In the genomic region with DNA sequence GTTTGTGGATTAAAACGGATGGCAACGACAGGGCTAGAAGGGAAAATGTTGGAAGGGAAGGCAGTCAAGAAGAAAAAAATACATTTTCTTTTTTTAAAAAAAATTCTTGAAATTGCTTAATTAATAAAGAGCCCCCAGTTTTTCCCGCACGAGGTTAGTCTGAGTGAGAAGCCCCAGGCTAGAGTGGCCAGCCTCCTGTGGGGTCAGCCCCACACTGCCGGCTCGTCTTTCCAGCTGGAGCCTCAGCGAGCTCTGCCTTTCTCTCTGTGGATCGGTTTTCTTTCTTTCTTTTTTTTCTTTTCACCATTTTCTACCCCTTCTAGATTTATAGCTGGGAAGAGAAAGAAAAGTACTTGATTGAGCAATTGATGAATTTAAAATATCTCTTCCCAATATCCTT, we compare ENCODE assay signal across 9 mouse cellular contexts. TPM values are rescaled to one million over a fixed set of nuclear protein-coding genes. Genes with fewer than 3 reads are reported as not detected.
A peak's percentile ranks its signal among the peaks of the same experiment; 100 is the strongest.
DNase-seq lines count a peak whose midpoint lies in the region; ATAC-seq lines count a peak whose summit lies in the region.
"Had no signal": no experiment of that assay in that cellular context is flagged by ENCODE, and none has a peak within 500 bp of the region (broad histone marks: within the 10 kb centered on the region; RNA-seq: fewer than 3 reads in every experiment).

No protein-coding gene starts in this region.

- no peaks in the 10 kb centered on the region for H3K27me3 ChIP-seq in kidney, embryonic 15.5 days
- H3K27me3 ChIP-seq in embryonic facial prominence, embryonic 15.5 days = no peaks in the 10 kb centered on the region
- H3K27me3 ChIP-seq in intestine, embryonic 15.5 days (replicated peaks) = no peaks in the 10 kb centered on the region
- H3K27me3 ChIP-seq in neural tube, embryonic 12.5 days (replicated peaks) = no peaks in the 10 kb centered on the region
- H3K27me3 ChIP-seq: Patski had no signal

- H3K4me2 ChIP-seq in kidney, embryonic 15.5 days = peak overlapping the region; percentile 90
- H3K4me2 ChIP-seq in embryonic facial prominence, embryonic 15.5 days (replicated peaks) = peak overlapping the region; percentile 88
- H3K4me2 ChIP-seq in intestine, embryonic 15.5 days (replicated peaks) = peak overlapping the region; percentile 97
- H3K4me2 ChIP-seq in neural tube, embryonic 12.5 days (replicated peaks) = peak overlapping the region; percentile 98

- H3K4me1 ChIP-seq in kidney, embryonic 15.5 days = peaks cover 56% of the 10 kb centered on the region
- peaks cover 54% of the 10 kb centered on the region for H3K4me1 ChIP-seq in embryonic facial prominence, embryonic 15.5 days
- peaks cover 48% of the 10 kb centered on the region for H3K4me1 ChIP-seq in intestine, embryonic 15.5 days (replicated peaks)
- peaks cover 50% of the 10 kb centered on the region for H3K4me1 ChIP-seq in neural tube, embryonic 12.5 days

- H3K9me3 ChIP-seq in kidney, embryonic 15.5 days (replicated peaks) = no peaks in the 10 kb centered on the region
- no peaks in the 10 kb centered on the region for H3K9me3 ChIP-seq in embryonic facial prominence, embryonic 15.5 days (replicated peaks)
- no peaks in the 10 kb centered on the region for H3K9me3 ChIP-seq in intestine, embryonic 15.5 days
- no peaks in the 10 kb centered on the region for H3K9me3 ChIP-seq in neural tube, embryonic 12.5 days

- peak overlapping the region; percentile 87 for H3K4me3 ChIP-seq in kidney, embryonic 15.5 days (replicated peaks)
- H3K4me3 ChIP-seq in embryonic facial prominence, embryonic 15.5 days (replicated peaks) = peak overlapping the region; percentile 73
- peak overlapping the region; percentile 67 for H3K4me3 ChIP-seq in intestine, embryonic 15.5 days (replicated peaks)
- H3K4me3 ChIP-seq in neural tube, embryonic 12.5 days = peak overlapping the region; percentile 97

- no peaks in the 10 kb centered on the region for H3K36me3 ChIP-seq in kidney, embryonic 15.5 days
- no peaks in the 10 kb centered on the region for H3K36me3 ChIP-seq in embryonic facial prominence, embryonic 15.5 days
- no peaks in the 10 kb centered on the region for H3K36me3 ChIP-seq in intestine, embryonic 15.5 days
- H3K36me3 ChIP-seq in neural tube, embryonic 12.5 days = peaks cover 8% of the 10 kb centered on the region

- no peak for DNase-seq in kidney, postnatal 36 days
- DNase-seq in urinary bladder, postnatal 10 days (ENCODE audit: low spot score) = no peak
- no peak for DNase-seq in urinary bladder, postnatal 14 days (ENCODE audit: low spot score)

- H3K9ac ChIP-seq in kidney, embryonic 15.5 days = peak overlapping the region; percentile 95
- H3K9ac ChIP-seq in embryonic facial prominence, embryonic 15.5 days = peak overlapping the region; percentile 33; the same call in 1 of the 2 replicates
- H3K9ac ChIP-seq in intestine, embryonic 15.5 days = peak overlapping the region; percentile 51; the same call in 1 of the 2 replicates
- H3K9ac ChIP-seq in neural tube, embryonic 12.5 days = peak overlapping the region; percentile 100

- ATAC-seq in kidney, embryonic 15.5 days (replicated peaks; ENCODE audit: low FRiP score) = no peak
- no peak for ATAC-seq in embryonic facial prominence, embryonic 15.5 days (ENCODE audit: insufficient number of reproducible peaks, low FRiP score, low TSS enrichment, low read depth)
- ATAC-seq in intestine, embryonic 15.5 days = no peak
- no peak for ATAC-seq in neural tube, embryonic 12.5 days (ENCODE audit: low FRiP score, low read depth)
- no peak for ATAC-seq in CD4-positive, CD25-positive, alpha-beta regulatory T cell, adult 4 months
- ATAC-seq: Patski had no signal

- H3K27ac ChIP-seq in kidney, embryonic 15.5 days = peak overlapping the region; percentile 97
- H3K27ac ChIP-seq in embryonic facial prominence, embryonic 15.5 days (replicated peaks) = peak overlapping the region; percentile 90
- H3K27ac ChIP-seq in intestine, embryonic 15.5 days = peak overlapping the region; percentile 87
- H3K27ac ChIP-seq in neural tube, embryonic 12.5 days = peak overlapping the region; percentile 94

- 6% methylated on average over 8 of the region's 8 CpGs for WGBS in kidney, embryonic 15.5 days
- WGBS in embryonic facial prominence, embryonic 15.5 days = 25% methylated on average over 8 of the region's 8 CpGs
- 22% methylated on average over 8 of the region's 8 CpGs for WGBS in intestine, embryonic 15.5 days
- under 1% methylated on average over 8 of the region's 8 CpGs for WGBS in neural tube, embryonic 12.5 days

RNA-seq across cellular contexts. Expression of gene Bahcc1, which starts 5.6 kb away (rescaled TPM):
- 11.8 and 14.1 TPM in 2 replicates for polyA plus RNA-seq in kidney, embryonic 15.5 days (2015; fragmentation: Nextera tagmentation; extraction: Ambion mirVana)
- 7.9 and 9.3 TPM in 2 replicates for polyA plus RNA-seq in embryonic facial prominence, embryonic 15.5 days (2015; fragmentation: Nextera tagmentation; extraction: Ambion mirVana)
- 5.8 and 7.1 TPM in 2 replicates for polyA plus RNA-seq in intestine, embryonic 15.5 days (2015; fragmentation: Nextera tagmentation; extraction: Ambion mirVana)
- polyA plus RNA-seq in neural tube, embryonic 12.5 days (2016; fragmentation: Nextera tagmentation; extraction: Ambion mirVana) = 21.6 and 22.8 TPM in 2 replicates
- not detected for polyA plus RNA-seq in CD4-positive, CD25-positive, alpha-beta regulatory T cell, adult 4 months (2017; shearing (Covaris generic))

Comparison
In these comparisons a context has a peak if more than half of its experiments do, and no peak if none do; other contexts are left out.
1. H3K9ac ChIP-seq: peak in every context shown above with its lines; median percentile 100 in neural tube, embryonic 12.5 days; 95 in kidney, embryonic 15.5 days; 51 in intestine, embryonic 15.5 days; 33 in embryonic facial prominence, embryonic 15.5 days.